Mouse (Mus musculus): ENCODE data around the gene Glod4. TPM values are rescaled to one million over a fixed set of nuclear protein-coding genes. Genes with fewer than 3 reads are reported as not detected.

The Glod4 gene
- polyA plus RNA-seq, 1 experiment = 2.9 TPM

- no peak for TF ChIP-seq GATA1 (IDR thresholded peaks at IDR 0.05; ENCODE audit: low read length)
Observed at GRCm38 (mm10) chr11:76180146-76180540, 63.4 kb downstream of the Glod4 start.

- TF ChIP-seq GATA1 (IDR thresholded peaks at IDR 0.05; ENCODE audit: low read length) = no peak
Observed at GRCm38 (mm10) chr11:76179495-76180145, 63.9 kb downstream of the Glod4 start, which contains the start of the genes Vps53 and Fam57a. Gene Vps53 (minus strand): TSS chr11:76179647. Gene Fam57a (plus strand): TSS chr11:76179671.

DNA sequence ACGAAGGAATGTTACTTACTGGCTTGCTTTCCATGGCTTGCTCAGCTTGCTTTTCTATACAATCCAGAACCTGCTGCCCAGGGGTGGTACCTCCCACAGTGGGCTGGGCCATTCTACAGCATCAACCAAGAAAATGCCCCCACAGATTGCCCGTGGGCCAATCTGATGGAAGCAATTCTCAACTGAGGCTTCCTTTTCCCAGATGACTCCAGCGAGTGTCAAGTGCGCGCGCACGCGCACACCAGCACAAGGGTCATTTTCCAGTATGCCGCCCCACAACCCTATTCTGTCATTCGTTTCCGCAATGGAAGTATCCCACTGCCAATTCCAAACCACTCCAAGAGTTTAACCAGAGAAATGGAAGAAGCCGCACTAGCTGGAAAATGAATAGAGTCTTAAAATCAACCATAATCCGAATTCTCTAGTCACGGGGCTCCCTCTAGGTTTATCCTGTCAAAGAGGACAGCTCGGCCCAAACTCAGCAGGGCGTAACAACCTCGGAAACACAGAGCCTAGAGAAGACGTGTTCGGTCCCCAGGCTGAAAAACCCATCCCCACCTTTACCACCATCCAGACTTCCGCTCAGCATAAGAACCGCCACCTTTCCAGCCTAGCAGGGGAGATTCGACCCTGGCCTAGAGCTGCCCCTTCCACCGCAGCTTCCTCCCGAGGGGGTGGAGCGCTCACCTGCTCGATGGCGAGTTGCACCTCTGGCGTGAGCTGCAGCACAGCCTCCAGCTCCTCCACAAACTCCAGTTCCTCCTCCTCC is 64.6 kb downstream of the Glod4 start:
- TF ChIP-seq GATA1 (IDR thresholded peaks at IDR 0.05; ENCODE audit: low read length) = no peak

GRCm38 (mm10) chr11:76170207-76170606 is 73.3 kb downstream of the Glod4 start:
- TF ChIP-seq GATA1 (IDR thresholded peaks at IDR 0.05; ENCODE audit: low read length) = no peak

DNA sequence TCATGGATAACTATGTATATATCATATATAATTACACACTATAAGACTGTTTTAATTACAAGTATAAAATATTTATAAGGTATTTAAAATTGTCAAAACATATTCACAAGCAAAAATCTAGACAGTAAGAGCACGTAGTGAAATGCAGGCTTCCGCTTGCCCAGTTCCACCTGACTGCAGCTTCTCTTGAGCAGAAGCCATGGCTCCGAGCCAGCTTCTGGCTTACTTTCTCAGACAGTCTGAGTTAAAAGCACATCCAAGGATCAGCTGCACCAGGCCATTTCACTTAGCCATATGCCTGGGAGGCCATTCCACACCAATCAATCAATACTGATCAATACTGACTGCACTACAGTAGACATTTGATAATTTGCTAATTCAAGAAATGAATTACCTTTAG is 74.5 kb downstream of the Glod4 start:
- no peak for TF ChIP-seq GATA1 (IDR thresholded peaks at IDR 0.05; ENCODE audit: low read length)

DNA sequence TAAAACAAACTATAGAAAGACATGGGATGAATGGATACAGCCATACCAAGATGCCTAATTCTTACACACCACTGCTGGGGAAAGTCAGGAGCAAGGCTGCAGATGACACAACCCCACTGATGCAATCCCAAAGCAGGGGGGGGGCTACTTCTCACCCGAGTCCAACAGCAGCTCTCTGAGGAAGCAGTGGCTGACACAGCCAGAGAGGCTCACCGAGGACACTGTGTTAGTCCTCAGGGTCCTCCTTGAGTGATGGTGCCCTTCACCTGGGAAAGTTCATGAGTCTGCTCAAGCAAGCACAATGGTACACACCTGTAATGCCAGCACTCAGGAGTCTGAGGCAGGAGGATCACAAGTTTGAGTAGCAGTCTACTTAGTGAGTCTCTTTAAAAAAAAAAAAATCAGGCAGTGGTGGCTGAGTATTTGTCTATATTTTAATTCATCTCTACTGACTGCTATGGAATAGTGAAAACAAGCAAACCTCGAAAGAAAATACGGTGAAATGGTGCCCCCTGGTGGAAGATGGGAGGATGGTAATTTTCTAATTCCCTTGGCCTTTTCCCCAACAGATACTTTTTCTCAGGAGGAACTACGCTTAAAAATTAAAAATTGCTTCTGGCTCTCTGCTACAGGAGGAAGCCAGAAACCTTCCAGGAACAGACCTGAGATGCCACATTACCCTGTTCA is 76.3 kb downstream of the Glod4 start:
- no peak for TF ChIP-seq GATA1 (IDR thresholded peaks at IDR 0.05; ENCODE audit: low read length)

DNA sequence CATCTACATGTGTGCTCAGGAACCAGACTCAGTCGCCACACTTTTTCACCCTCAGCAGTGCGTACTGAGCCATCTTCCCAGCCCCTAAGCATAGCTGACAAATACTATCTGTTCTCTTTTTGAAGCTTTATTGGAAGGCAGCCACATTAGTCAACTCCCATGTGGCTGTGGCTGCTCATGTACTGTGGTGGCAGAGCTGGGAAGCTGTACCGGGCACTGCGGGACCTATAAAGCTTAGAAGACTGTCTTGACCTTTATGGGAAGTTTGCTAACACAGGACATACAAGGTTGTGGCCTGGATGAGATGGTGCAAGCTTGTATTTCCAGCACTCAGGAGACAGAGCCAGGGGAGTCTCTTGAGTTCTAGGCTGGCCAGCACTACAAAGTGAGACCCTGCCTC is 76.9 kb downstream of the Glod4 start:
- TF ChIP-seq GATA1 (IDR thresholded peaks at IDR 0.05; ENCODE audit: low read length) = no peak

- TF ChIP-seq GATA1 (IDR thresholded peaks at IDR 0.05; ENCODE audit: low read length) = no peak
Observed at GRCm38 (mm10) chr11:76160251-76160650, 83.3 kb downstream of the Glod4 start.

- TF ChIP-seq GATA1 (IDR thresholded peaks at IDR 0.05; ENCODE audit: low read length) = no peak
Observed at GRCm38 (mm10) chr11:76158375-76158774, 85.2 kb downstream of the Glod4 start.

GRCm38 (mm10) chr11:76154861-76155260 is 88.7 kb downstream of the Glod4 start:
- TF ChIP-seq GATA1 (IDR thresholded peaks at IDR 0.05; ENCODE audit: low read length) = no peak

DNA sequence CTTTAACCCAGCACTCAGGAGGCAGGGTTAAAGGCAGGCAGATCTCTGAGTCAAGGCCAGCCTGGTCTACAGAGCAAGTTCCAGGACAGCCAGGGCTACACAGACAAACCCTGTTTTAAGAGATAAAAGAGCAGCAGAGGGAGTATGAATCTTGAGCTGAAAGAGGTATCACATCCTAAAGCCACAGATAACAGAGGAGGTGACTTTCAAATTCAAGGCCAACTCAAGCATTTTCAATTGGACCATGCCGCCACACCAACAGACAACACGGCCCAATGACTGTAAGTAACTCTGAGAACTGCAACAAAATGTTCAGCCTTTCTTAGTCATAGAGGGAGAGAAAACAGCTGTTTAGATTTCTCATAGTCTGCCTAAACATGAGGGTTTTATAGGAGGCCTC is 89.3 kb downstream of the Glod4 start:
- no peak for TF ChIP-seq GATA1 (IDR thresholded peaks at IDR 0.05; ENCODE audit: low read length)

- no peak for TF ChIP-seq GATA1 (IDR thresholded peaks at IDR 0.05; ENCODE audit: low read length)
Observed at GRCm38 (mm10) chr11:76153236-76153951, 90.1 kb downstream of the Glod4 start.

DNA sequence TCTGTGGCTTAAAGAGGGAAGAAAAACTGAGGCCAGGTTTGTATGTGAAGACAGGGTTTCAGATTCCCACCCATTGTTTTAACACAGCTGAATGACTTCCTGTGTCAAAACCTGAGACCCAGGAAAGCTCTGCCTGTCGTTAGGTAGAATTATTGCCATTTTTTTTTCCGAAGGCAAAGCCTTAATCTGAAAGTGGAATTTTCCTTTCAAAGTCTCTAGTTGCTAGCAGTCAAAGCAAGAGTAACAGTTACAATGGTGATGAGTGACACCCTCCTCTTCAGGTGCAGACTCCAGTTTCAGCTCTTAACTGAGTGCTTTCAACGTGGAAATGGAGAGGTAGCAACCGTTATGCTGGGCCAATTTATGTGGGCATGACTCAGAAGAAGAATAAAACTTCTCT is 92.5 kb downstream of the Glod4 start:
- TF ChIP-seq GATA1 (IDR thresholded peaks at IDR 0.05; ENCODE audit: low read length) = no peak

DNA sequence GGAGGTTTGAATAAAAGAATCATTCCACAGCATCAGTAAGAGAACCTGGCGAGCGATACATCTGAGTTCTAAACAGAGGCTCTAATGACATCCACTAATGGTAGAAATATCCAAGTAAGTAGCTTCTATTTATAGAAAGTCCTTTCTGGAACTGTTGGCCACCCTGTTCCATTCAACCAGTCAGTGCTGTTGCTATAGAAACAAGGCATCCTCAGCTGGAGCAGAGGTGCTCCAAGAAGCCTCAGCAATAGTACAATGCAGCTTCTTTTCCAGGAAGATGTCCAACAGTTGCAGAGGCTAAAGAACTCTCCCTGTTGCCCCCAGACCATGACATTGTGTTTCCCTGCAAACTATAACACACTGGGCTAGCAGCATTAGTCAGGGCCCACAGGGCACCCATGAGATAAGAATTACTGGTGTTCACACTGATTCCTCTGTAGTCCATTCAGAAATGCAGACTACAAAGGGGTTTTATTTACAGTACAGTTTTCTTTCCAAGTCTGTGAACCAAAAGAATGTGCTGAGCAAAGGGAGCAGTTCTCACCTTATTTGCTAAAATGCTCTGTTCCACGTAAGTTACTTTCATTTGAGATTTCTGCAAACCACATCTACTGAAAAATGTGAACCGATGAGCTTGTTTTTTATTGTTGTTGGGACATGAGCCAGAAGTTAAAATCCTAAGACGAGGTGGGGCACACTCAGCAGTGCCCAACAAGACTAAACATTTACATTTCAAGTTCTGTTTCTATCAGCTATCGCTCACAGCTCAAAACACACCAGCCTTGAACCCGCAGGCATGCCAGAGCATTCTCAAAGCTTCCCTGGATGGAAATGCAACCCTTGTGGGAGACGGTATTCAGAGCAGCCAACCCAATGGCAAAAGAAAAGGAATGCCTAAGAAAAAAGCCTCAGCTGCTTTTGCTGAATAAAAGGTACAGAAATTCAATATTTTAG is 95.2 kb downstream of the Glod4 start:
- no peak for TF ChIP-seq GATA1 (IDR thresholded peaks at IDR 0.05; ENCODE audit: low read length)
